Mouse (Mus musculus) intestine, embryonic 15.5 days (tissue): ENCODE measurements around the gene Arhgap35. TPM values are rescaled to one million over a fixed set of nuclear protein-coding genes. Genes with fewer than 3 reads are reported as not detected.

Experiments
- ATAC-seq: fragments of 200-750 bp; cut with Nextera tagmentation; 2 replicates; pipeline ENCODE4 v1.8.0; 2017; ENCODE audit warnings: moderate TSS enrichment, moderate library complexity
- H3K27ac ChIP-seq: fragments of 300-500 bp; sonication (generic); 2 replicates; pipeline ENCODE4 v1.5.1; 2015; ENCODE audit warnings: mild to moderate bottlenecking, inconsistent platforms
- H3K27me3 ChIP-seq: fragments of 300-500 bp; sonication (generic); replicated peaks from 2 replicates; pipeline ENCODE4 v1.6.1; 2015; ENCODE audit warnings: inconsistent platforms
- H3K36me3 ChIP-seq: fragments of 300-500 bp; sonication (generic); 2 replicates; pipeline ENCODE4 v1.6.1; 2015; ENCODE audit warnings: inconsistent platforms
- H3K4me1 ChIP-seq: fragments of 300-500 bp; sonication (generic); replicated peaks from 2 replicates; pipeline ENCODE4 v1.6.1; 2015; ENCODE audit warnings: inconsistent platforms
- H3K4me2 ChIP-seq: fragments of 300-500 bp; sonication (generic); replicated peaks from 2 replicates; pipeline ENCODE4 v1.6.1; 2015; ENCODE audit warnings: mild to moderate bottlenecking, inconsistent platforms
- H3K4me3 ChIP-seq: fragments of 300-500 bp; sonication (generic); replicated peaks from 2 replicates; pipeline ENCODE4 v1.5.1; 2015; ENCODE audit warnings: inconsistent platforms
- H3K9ac ChIP-seq: fragments of 300-500 bp; sonication (generic); 2 replicates; pipeline ENCODE4 v1.6.1; 2015; ENCODE audit warnings: inconsistent platforms
- H3K9me3 ChIP-seq: fragments of 300-500 bp; sonication (generic); 2 replicates; pipeline ENCODE4 v1.6.1; 2016; ENCODE audit warnings: inconsistent platforms
- WGBS: fragments of 180-500 bp; shearing (Covaris S2); methylation state at CpG from one replicate; pipeline ENCODE4 v1.1.7; 2015; 5-methylcytosine and 5-hydroxymethylcytosine counted together
- polyA plus RNA-seq: library from polyadenylated mRNA; unstranded; fragments of >200 nt; fragmentation: Nextera tagmentation; extraction: Ambion mirVana; gene quantifications from 2 replicates; pipeline ENCODE4 v1.2.1, GENCODE M21; 2015

Gene Arhgap35
- polyA plus RNA-seq, 1 experiment from 2014 or later: 10.7 TPM

GRCm38 (mm10) chr7:16455016-16455415 lies 159.8 kb downstream of the Arhgap35 start:
- Histone ChIP-seq H3K36me3 (0 out of 2 replicates have a peak, but pooled peaks cover 4% of the 10 kb centered on the region), H3K27me3 (no peaks in the 10 kb centered on the region), H3K27ac (no peak overlapping the region), H3K4me3 (no peak overlapping the region), H3K4me2 (no peak overlapping the region), H3K4me1 (peaks cover 10% of the 10 kb centered on the region), H3K9ac (no peak overlapping the region), H3K9me3 (no peaks in the 10 kb centered on the region)
- ATAC-seq: no peak
- 91% methylated on average over 14 of the region's 14 CpGs for WGBS

DNA sequence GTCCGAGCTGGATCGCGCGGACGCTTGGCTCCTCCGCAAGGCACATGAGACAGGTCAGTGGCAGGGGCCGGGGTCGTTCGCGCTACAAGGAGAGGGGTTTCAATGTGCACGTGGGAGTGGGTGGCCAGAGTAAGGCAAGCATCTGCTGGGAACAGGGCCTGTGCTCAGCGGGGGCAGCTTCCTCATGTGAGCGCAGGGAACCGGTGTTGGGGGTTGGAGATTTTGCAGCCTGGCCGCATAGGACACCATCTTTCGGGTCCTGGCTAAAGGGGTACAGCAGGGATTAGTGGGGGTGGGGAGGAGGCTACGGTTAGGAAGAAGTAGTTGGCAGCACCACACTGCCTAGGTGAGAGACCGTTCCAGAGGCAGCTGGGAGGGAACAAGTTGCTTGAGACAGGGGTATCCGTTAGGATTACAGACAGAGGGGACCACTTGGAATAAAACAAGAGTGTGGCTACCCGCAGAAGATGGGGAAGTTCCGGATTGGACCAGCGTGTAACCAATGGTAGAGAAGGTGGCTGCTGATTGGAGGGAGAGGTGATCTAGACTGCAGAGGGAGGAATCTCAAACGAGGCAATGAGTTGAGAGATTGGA lies 161.6 kb downstream of the Arhgap35 start:
- Histone ChIP-seq H3K36me3 (0 out of 2 replicates have a peak, but pooled peaks cover 4% of the 10 kb centered on the region), H3K4me2 (peak overlapping the region; percentile 90), H3K27me3 (no peaks in the 10 kb centered on the region), H3K9me3 (no peaks in the 10 kb centered on the region), H3K27ac (peak overlapping the region; percentile 42; the same call in 1 of the 2 replicates), H3K9ac (peak overlapping the region; percentile 66), H3K4me1 (peaks cover 10% of the 10 kb centered on the region), H3K4me3 (peak overlapping the region; percentile 80)
- WGBS: under 1% methylated on average over 23 of the region's 23 CpGs
- ATAC-seq: peak; percentile 64

- peak within 1 kb of the TSS; percentile 80 for H3K4me3 ChIP-seq
- no peaks in the 10 kb centered on the region for H3K27me3 ChIP-seq
- H3K4me1 ChIP-seq: peaks cover 10% of the 10 kb centered on the region
- H3K36me3 ChIP-seq: 0 out of 2 replicates have a peak, but pooled peaks cover 4% of the 10 kb centered on the region
- WGBS: under 1% methylated on average over 30 of the region's 30 CpGs
- ATAC-seq: peak; percentile 99
- H3K9me3 ChIP-seq: no peaks in the 10 kb centered on the region
- H3K27ac ChIP-seq: peak within 1 kb of the TSS; percentile 42; the same call in 1 of the 2 replicates
- H3K4me2 ChIP-seq: peak within 1 kb of the TSS; percentile 90
- H3K9ac ChIP-seq: peak within 1 kb of the TSS; percentile 66
Observed at GRCm38 (mm10) chr7:16452587-16453073, 162.2 kb downstream of the Arhgap35 start, which contains the start of gene Tmem160. TSS of gene Tmem160 (plus strand) at chr7:16452779.

DNA sequence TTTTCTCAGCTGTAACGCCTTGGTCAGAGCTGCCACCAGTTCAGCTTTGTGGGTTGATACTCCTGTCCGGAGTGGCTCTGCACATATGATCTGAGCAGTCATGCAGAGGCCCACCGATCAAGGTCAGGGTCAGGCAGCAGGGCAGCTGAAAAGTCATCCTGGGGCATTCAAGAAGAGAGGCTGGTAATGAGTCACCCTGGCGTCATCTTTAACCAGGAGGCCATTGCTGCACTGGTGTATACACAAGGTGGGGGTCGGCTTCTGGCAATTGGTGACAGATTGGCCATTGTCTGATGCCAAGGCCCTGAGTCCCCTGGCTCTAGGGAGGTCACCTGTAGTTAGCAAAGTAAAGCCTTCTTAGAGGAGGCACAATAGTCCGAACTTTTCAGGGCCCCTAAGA lies 163.1 kb downstream of the Arhgap35 start:
- Histone ChIP-seq H3K4me1 (peaks cover 10% of the 10 kb centered on the region), H3K36me3 (0 out of 2 replicates have a peak, but pooled peaks cover 4% of the 10 kb centered on the region), H3K4me2 (no peak overlapping the region), H3K9ac (no peak overlapping the region), H3K27ac (no peak overlapping the region), H3K27me3 (no peaks in the 10 kb centered on the region), H3K9me3 (no peaks in the 10 kb centered on the region), H3K4me3 (no peak overlapping the region)
- ATAC-seq: no peak
- 66% methylated on average over 6 of the region's 6 CpGs for WGBS

Other genes starting within 250 kb of the Arhgap35 start
- gene Sae1, start 227.2 kb downstream of the Arhgap35 start, polyA plus RNA-seq: 270 and 284 TPM in 2 replicates
- gene Zc3h4, start 214.1 kb downstream of the Arhgap35 start, polyA plus RNA-seq: 13.8 and 14.4 TPM in 2 replicates
- 48.9 and 54.8 TPM in 2 replicates for gene Tmem160, start 162.2 kb downstream of the Arhgap35 start, polyA plus RNA-seq
- gene Npas1, start 137.3 kb downstream of the Arhgap35 start, polyA plus RNA-seq: 0.25 and 0.38 TPM in 2 replicates
- gene Ceacam15, start 60.7 kb upstream of the Arhgap35 start, polyA plus RNA-seq: not detected in 2 replicates
- not detected in 2 replicates for gene Ceacam9, start 106.9 kb upstream of the Arhgap35 start, polyA plus RNA-seq
- 248 and 256 TPM in 2 replicates for gene Ap2s1, start 123.4 kb upstream of the Arhgap35 start, polyA plus RNA-seq
- 61.8 and 64.0 TPM in 2 replicates for gene Slc1a5, start 166.3 kb upstream of the Arhgap35 start, polyA plus RNA-seq
- gene Strn4, start 200.9 kb upstream of the Arhgap35 start, polyA plus RNA-seq: 77.3 and 85.5 TPM in 2 replicates
- 25.1 and 25.6 TPM in 2 replicates for gene Fkrp, start 201.7 kb upstream of the Arhgap35 start, polyA plus RNA-seq
- gene Prkd2, start 227.9 kb upstream of the Arhgap35 start, polyA plus RNA-seq: 9.7 and 12.5 TPM in 2 replicates